Mouse (Mus musculus) embryonic facial prominence, embryonic 14.5 days (tissue): ENCODE measurements around the gene Layn. TPM values are rescaled to one million over a fixed set of nuclear protein-coding genes. Genes with fewer than 3 reads are reported as not detected.
A peak's percentile ranks its signal among the peaks of the same experiment; 100 is the strongest.

Source experiments
- ATAC-seq: fragments of 200-750 bp; cut with Nextera tagmentation; 2 replicates; pipeline ENCODE4 v1.8.0; 2017; ENCODE audit warnings: low read depth, moderate number of reproducible peaks, moderate TSS enrichment
- DNase-seq: peaks from one replicate; pipeline ENCODE4 v3.0.0-alpha.2; 2015; ENCODE audit warnings: low spot score
- H3K27ac ChIP-seq: fragments of 300-500 bp; sonication (generic); replicated peaks from 2 replicates; pipeline ENCODE4 v1.5.1; 2014; ENCODE audit warnings: low read depth, mild to moderate bottlenecking, low read length, moderate library complexity
- H3K27me3 ChIP-seq: fragments of 300-500 bp; sonication (generic); replicated peaks from 2 replicates; pipeline ENCODE4 v1.6.1; 2014; ENCODE audit warnings: low read length; ENCODE audit not compliant: control insufficient read depth, insufficient read depth
- H3K36me3 ChIP-seq: fragments of 300-500 bp; sonication (generic); 2 replicates; pipeline ENCODE4 v1.6.1; 2014; ENCODE audit warnings: low read length, mixed read lengths; ENCODE audit not compliant: control insufficient read depth, insufficient read depth
- H3K4me1 ChIP-seq: fragments of 300-500 bp; sonication (generic); 2 replicates; pipeline ENCODE4 v1.6.1; 2014; ENCODE audit warnings: antibody characterized with exemption, low read length; ENCODE audit not compliant: control insufficient read depth, insufficient read depth
- H3K4me2 ChIP-seq: fragments of 300-500 bp; sonication (generic); 2 replicates; pipeline ENCODE4 v1.6.1; 2014; ENCODE audit warnings: low read depth, mild to moderate bottlenecking, low read length, moderate library complexity, mixed read lengths
- H3K4me3 ChIP-seq: fragments of 300-500 bp; sonication (generic); 2 replicates; pipeline ENCODE4 v1.5.1; 2014; ENCODE audit warnings: low read depth, mild to moderate bottlenecking, low read length
- H3K9ac ChIP-seq: fragments of 300-500 bp; sonication (generic); 2 replicates; pipeline ENCODE4 v1.6.1; 2014; ENCODE audit warnings: low read depth, mild to moderate bottlenecking, low read length, moderate library complexity, mixed read lengths
- H3K9me3 ChIP-seq: fragments of 300-500 bp; sonication (generic); 2 replicates; pipeline ENCODE4 v1.6.1; 2016; ENCODE audit warnings: low read length; ENCODE audit not compliant: control insufficient read depth
- WGBS: fragments of 180-500 bp; shearing (Covaris S2); extraction: QIAGEN DNeasy Blood & Tissue Kit; methylation state at CpG from one replicate; pipeline ENCODE4 v1.1.7; 2014; 5-methylcytosine and 5-hydroxymethylcytosine counted together
- polyA plus RNA-seq: library from polyadenylated mRNA; unstranded; fragments of >200 nt; fragmentation: Nextera tagmentation; extraction: Ambion mirVana; gene quantifications from 2 replicates; pipeline ENCODE4 v1.2.1, GENCODE M21; 2014

Gene Layn
- polyA plus RNA-seq, 1 experiment from 2014 or later, result 6.0 TPM

DNA sequence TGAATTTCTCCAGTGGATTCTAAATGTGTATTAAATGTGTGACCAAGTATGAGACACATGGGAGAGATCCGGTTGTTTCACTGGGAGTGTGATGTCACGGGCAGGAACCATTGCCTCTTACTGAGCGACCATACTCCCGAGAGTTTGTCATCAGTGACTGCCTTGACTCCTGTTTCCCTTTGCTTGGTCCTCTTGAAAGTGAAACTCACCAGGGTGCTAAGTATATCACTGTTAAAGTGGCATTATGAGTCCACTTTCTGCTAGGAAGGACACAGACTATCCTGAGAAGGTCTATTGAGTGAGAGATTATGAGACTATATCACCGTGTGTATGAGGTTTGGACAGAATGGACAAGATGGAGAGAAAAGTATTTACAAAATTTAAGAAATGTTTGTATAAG, 4.7 kb upstream of the Layn start:
- Histone ChIP-seq H3K27me3 (no peaks in the 10 kb centered on the region), H3K27ac (no peak overlapping the region), H3K9me3 (no peaks in the 10 kb centered on the region), H3K9ac (no peak overlapping the region), H3K36me3 (no peaks in the 10 kb centered on the region), H3K4me3 (no peak overlapping the region), H3K4me1 (peaks cover 7% of the 10 kb centered on the region), H3K4me2 (no peak overlapping the region)
- 87% methylated on average over 5 of the region's 5 CpGs for WGBS
- no peak for ATAC-seq
- DNase-seq, result no peak

DNA sequence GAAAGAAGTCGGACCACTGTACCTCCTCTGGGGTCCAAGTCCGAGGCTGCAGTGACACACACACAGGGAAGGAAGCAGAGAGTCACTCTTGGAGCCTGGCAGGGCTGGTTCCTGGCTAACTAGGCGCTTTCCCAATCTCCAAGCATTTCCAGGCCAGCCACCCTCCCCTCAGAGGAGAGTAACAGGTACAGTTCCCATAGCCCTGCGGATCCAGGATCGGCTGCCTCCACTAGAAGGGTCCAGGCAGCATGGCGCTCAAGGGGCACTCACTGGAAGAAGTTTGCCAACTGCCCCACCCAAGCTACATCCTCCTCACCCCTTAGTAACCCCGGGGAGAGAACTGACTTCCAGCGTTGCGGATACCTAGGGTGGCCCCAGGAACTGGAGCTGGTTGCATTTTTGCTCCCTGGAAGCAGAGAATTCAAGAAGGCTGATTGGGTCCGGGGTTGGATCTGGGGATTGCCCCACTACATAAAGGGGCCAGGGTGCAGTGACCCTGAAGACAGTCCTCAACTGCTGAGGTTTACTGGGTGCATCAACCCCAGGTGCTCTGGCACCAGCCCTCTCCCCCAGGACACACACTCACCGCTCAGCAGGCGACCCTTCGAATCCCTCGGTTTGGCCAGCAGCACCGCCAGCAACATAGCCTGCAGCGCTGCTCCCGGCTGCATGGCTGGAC, 455 bp downstream of the Layn start:
- H3K27me3 ChIP-seq, result no peaks in the 10 kb centered on the region
- peak overlapping the region; percentile 44; the same call in 1 of the 2 replicates for H3K27ac ChIP-seq
- DNase-seq, result no peak
- peak overlapping the region; percentile 61 for H3K9ac ChIP-seq
- H3K36me3 ChIP-seq, result no peaks in the 10 kb centered on the region
- under 1% methylated on average over 14 of the region's 17 CpGs for WGBS
- peak; percentile 31; the same call in 1 of the 2 replicates for ATAC-seq
- peaks cover 12% of the 10 kb centered on the region for H3K4me1 ChIP-seq
- peak overlapping the region; percentile 50 for H3K4me3 ChIP-seq
- H3K4me2 ChIP-seq, result peak overlapping the region; percentile 95
- H3K9me3 ChIP-seq, result no peaks in the 10 kb centered on the region

DNA sequence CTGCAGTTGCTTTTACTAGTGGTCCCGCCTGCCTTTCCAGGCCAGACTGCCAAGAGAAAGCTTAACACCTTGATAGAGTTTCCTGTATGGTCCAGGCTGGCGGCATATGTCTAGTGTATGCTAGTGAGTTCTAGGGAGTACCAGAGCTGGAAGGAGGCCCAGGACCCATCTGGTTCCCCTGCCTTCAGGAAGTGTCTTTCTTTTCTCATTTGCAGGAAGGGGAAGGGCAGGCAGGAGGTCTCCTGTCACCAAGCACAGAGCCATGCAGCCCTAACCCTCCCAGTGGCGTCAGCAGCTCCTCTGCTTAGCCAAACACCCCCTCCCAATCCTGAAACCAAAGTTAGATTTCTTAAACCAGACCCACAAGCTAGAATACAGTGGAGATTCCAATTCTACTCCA, 1.1 kb downstream of the Layn start:
- peak overlapping the region; percentile 61; the same call in 1 of the 2 replicates for H3K9ac ChIP-seq
- peak overlapping the region; percentile 50 for H3K4me3 ChIP-seq
- no peak overlapping the region for H3K27ac ChIP-seq
- H3K9me3 ChIP-seq, result no peaks in the 10 kb centered on the region
- no peaks in the 10 kb centered on the region for H3K27me3 ChIP-seq
- ATAC-seq (no peak; the same call in 1 of the 2 replicates), DNase-seq (peak; percentile 69)
- H3K4me1 ChIP-seq, result peaks cover 12% of the 10 kb centered on the region
- peak overlapping the region; percentile 95 for H3K4me2 ChIP-seq
- 18% methylated on average over 3 of the region's 3 CpGs for WGBS
- no peaks in the 10 kb centered on the region for H3K36me3 ChIP-seq

DNA sequence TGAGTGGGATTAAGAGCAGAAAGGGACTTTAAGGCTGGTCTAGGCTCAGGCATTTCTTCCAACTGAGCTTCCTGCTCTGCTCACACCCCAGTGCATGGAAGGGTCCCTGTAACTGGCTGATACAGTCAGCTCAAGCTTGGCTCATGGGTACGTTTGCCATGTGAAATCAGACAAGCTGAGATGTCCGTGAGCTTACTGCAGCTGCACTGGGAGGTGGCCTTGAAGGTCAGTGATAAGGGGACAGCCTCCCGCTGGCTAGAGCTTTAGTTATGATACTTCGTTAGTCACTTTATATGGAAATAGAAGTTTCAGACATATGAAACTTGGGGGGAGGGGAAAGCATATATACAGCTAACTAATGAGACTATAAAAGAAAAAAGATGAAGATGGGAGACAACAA, 6.1 kb downstream of the Layn start:
- 81% methylated on average over 4 of the region's 4 CpGs for WGBS

DNA sequence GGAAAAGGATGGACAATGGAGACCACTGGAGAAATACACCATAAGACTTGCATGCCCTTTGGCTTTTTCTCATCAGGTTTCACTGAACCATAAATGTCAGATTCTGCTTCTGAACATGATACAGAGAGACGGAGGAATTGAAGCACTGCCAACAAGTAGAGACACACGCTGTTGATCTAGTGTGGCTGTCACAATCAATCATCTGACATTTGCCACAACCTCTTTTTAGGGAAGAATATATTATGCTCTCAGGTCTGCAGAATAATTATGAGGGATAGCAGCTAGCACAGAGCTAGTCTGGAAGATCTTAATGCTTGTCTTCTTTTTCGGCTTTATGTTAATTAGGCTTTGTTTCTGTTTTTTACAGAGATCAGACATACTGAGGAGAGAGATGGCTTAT, 8.7 kb downstream of the Layn start:
- Histone ChIP-seq H3K4me1 (no peaks in the 10 kb centered on the region), H3K9ac (no peak overlapping the region), H3K4me2 (no peak overlapping the region), H3K4me3 (no peak overlapping the region), H3K36me3 (no peaks in the 10 kb centered on the region), H3K27ac (no peak overlapping the region), H3K9me3 (no peaks in the 10 kb centered on the region), H3K27me3 (no peaks in the 10 kb centered on the region)
- WGBS, result 35% methylated on average over 3 of the region's 3 CpGs
- ATAC-seq, result no peak; the same call in 1 of the 2 replicates
- peak; percentile 52 for DNase-seq

More for the DNA sequence above, 6.1 kb downstream of the Layn start:
- Histone ChIP-seq H3K36me3 (no peaks in the 10 kb centered on the region), H3K27me3 (no peaks in the 10 kb centered on the region), H3K27ac (no peak overlapping the region), H3K4me2 (no peak overlapping the region), H3K4me3 (no peak overlapping the region), H3K4me1 (no peaks in the 10 kb centered on the region; the same call in 1 of the 2 replicates), H3K9ac (no peak overlapping the region), H3K9me3 (no peaks in the 10 kb centered on the region)
- ATAC-seq (no peak), DNase-seq (no peak)

DNA sequence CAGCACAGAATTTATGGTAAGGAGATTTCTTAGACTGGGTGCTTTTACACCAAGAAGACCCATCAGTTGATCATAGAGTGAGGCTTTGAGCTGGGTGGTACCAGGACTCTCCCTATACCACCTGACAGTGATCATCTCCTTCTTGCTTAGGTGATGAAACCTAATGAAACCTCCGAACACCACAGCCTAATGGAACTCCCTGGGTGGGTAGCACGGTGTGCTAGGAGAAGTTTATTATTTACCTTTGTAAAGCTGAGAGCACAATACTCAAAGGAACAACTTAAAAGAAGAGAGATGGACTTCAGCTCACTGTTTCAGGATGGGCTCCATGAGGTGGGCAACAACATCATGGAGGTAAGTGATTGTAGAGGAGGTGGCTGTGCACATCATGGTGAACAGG, 16.3 kb downstream of the Layn start, which contains the start of gene Btg4:
TSS of gene Btg4 (plus strand) at position 301 of the 400 bp plus-strand sequence.
- DNase-seq (no peak), ATAC-seq (no peak)
- no peak within 1 kb of the TSS for H3K9ac ChIP-seq
- H3K4me2 ChIP-seq, result no peak within 1 kb of the TSS
- WGBS, result 83% methylated on average over 2 of the region's 2 CpGs
- no peak within 1 kb of the TSS for H3K27ac ChIP-seq
- H3K9me3 ChIP-seq, result no peaks in the 10 kb centered on the region
- H3K27me3 ChIP-seq, result no peaks in the 10 kb centered on the region
- no peaks in the 10 kb centered on the region for H3K36me3 ChIP-seq
- H3K4me3 ChIP-seq, result no peak within 1 kb of the TSS
- no peaks in the 10 kb centered on the region for H3K4me1 ChIP-seq

DNA sequence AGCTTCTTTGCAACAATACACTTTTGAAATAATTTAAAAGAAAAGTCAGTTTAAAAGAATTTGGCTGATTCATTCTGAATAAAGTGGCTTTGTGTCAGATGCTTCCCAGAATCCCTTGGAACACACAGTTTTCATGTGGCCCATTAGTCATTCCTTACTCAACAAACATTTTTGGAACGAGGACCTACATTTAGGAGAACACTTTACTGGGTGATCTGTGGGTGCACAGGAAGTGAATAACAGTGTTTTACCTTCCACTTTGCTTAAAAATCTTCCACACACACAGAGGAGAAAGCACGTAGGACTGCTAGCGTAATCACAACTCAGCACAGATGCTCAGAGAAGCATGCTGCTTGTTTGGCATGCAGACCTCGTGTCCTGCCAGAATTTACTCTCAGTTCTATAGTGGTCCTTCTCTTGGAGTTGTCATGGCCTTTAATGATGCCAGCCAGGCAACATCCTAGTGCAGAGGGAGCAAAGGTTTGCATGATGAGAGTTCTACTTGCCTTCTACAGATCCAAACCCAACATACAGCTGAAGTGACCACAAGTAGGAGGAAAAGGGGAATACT, 17.9 kb downstream of the Layn start:
- no peak for ATAC-seq

DNA sequence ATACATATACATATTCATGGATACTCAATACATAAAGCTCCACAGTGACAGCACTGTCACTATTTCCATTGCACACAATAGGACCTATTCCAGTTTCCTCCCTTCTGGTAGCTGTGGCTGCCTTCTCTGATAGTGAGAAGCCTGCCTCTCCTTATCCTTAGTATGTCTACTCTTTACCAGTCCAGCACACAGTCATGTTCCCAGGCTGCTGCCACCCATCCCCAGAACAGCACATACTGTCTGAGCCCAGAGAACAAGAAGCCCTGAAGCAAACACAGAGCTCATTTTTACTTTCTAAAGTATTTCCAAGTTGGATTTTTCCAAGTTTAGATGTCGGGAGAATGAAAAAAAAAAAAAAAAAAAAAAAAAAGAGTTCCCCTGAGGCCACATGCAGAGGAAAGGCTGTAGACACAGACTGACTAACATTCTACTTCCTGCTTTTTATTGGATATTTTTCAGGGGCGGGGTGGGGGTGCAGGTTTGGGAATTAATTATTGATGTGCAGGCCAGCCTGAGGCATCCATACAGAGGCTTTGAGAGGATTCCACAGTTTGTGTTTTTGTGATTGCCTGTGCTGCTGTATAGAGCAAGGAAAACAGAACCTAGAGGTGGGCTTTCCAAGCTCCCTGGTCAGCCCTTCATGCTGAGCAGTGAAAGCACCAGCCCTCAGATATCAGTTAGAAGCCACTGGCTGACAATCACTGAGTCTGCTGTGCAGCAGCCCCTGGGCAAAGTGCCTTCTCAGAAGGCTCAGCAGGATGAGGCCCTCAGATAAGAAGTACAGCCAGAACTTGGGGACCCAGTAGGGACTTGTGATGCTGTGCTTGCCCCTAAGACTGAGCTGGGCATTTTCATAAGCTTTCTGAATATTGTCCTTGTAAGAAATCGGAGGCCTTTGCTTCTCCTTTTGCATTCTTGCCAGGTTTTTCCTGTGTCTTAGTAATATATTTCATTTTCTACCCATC, 20.3 kb downstream of the Layn start:
- H3K27ac ChIP-seq, result no peak overlapping the region
- WGBS, result 49% methylated on average over 3 of the region's 3 CpGs
- no peaks in the 10 kb centered on the region for H3K9me3 ChIP-seq
- DNase-seq, result no peak
- no peaks in the 10 kb centered on the region for H3K36me3 ChIP-seq
- no peak overlapping the region for H3K9ac ChIP-seq
- H3K4me2 ChIP-seq, result no peak overlapping the region
- no peaks in the 10 kb centered on the region for H3K27me3 ChIP-seq
- ATAC-seq, result no peak
- H3K4me1 ChIP-seq, result no peaks in the 10 kb centered on the region
- no peak overlapping the region for H3K4me3 ChIP-seq

More for the DNA sequence above, 17.9 kb downstream of the Layn start:
- H3K9ac ChIP-seq, result no peak overlapping the region
- no peak for DNase-seq
- WGBS, result 66% methylated on average over 4 of the region's 4 CpGs
- no peak overlapping the region for H3K4me2 ChIP-seq
- no peak overlapping the region for H3K27ac ChIP-seq
- H3K9me3 ChIP-seq, result no peaks in the 10 kb centered on the region
- H3K36me3 ChIP-seq, result no peaks in the 10 kb centered on the region
- H3K4me1 ChIP-seq, result no peaks in the 10 kb centered on the region
- no peak overlapping the region for H3K4me3 ChIP-seq
- H3K27me3 ChIP-seq, result no peaks in the 10 kb centered on the region
